Mouse (Mus musculus) heart, adult 2 months (tissue): ENCODE measurements around the gene Tbxa2r.

ENCODE experiments used
- CTCF ChIP-seq: fragments of 200-600 bp; IDR thresholded peaks from 2 replicates; pipeline ENCODE4 v1.8.1; 2022; ENCODE audit warnings: antibody characterized with exemption, mild to moderate bottlenecking, moderate library complexity
- EP300 ChIP-seq: fragments of 200-500 bp; IDR thresholded peaks from 2 replicates; pipeline ENCODE4 v1.6.1; 2011; ENCODE audit warnings: low read depth, low read length, control low read depth; ENCODE audit not compliant: insufficient read depth

DNA sequence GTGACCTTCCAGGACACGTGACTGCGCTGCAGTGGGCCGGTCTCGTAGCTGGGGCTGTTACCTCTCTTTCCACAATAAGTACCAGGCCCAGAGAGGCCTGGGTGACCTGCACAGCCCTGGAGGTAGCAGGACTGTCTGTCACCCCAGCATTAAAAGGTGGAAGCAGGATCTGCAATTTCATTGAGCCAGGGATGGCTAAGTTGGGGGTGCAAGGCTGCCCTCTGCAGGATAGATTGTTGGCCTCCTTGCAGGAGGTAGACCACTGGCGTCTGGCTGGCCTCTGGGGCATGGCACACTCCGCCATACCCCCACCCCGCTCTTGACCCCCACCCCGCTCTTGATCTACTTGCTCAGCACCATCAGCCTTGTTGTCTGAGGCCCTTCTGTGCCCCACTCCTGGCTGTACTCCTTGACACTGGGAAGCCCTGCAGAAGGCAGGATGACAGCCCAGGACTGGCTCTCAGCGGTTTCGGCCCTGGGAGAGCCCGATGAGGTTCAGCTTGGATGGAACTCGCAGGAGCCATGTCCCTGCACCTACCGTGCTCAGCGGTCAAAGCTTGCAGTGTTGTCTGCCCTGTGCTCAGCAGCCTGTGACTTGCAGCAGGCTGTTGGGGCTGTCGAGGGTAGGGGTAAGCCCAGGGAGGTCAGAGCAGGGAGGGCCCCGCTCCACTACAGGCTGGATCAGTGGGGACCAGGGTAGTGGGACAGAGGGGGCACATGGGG is 12.0 kb upstream of the Tbxa2r start:
- TF ChIP-seq CTCF, result peak; percentile 63
- TF ChIP-seq EP300, result no peak
